Mouse (Mus musculus): ENCODE measurements around the gene Dhrs7b.

DNA sequence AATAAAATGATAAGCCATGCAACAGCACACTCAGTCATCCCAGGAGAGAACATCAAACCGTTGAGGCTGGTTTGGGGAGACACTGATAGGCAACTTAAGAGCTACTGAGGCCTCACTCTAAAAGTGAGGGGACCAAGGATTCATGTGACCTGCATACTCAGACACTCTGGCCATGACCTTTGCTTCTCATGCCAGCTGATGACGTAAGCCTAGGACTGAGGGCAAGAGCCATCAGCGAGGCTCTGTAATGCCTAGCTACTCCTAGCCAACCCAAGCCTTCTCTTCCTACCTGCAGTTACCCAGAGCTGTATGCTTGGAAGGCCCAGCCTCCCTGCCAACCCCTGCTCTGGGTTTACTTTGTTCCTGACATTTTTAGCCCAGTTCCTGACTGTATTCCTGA is 31.6 kb downstream of the Dhrs7b start:
- no peak for TF ChIP-seq GATA1 (IDR thresholded peaks at IDR 0.05; ENCODE audit: borderline replicate concordance, low read length)
- no peak for TF ChIP-seq FLI1 (IDR thresholded peaks at IDR 0.05; ENCODE audit: low read length)
